Mouse (Mus musculus) NIH3T3 (cell line): ENCODE data around the gene Gm3642.
"Not testable (repeated sequence)": the region's sequence is repeated elsewhere in the genome, so short reads cannot be mapped to it uniquely, and the experiment has no call there.

Source experiments
- DNase-seq: peaks from one replicate; pipeline ENCODE4 v3.0.0-alpha.2; 2012; ENCODE audit warnings: low read depth

Gene Gm3642

GRCm38 (mm10) chr14:6840211-6840610, at the start of gene Gm3642:
Gene Gm3642 (minus strand): TSS chr14:6840311.
- not testable (repeated sequence) for DNase-seq

- not testable (repeated sequence) for DNase-seq
Measured at GRCm38 (mm10) chr14:6889521-6890012, 49.5 kb upstream of the Gm3642 start, which contains the start of gene Gm3667. Gene Gm3667 (minus strand): TSS chr14:6889962.

GRCm38 (mm10) chr14:6888811-6889210, 48.7 kb upstream of the Gm3642 start:
- not testable (repeated sequence) for DNase-seq

- DNase-seq: not testable (repeated sequence)
Measured at GRCm38 (mm10) chr14:6823297-6823696, 16.8 kb downstream of the Gm3642 start.
